Mouse (Mus musculus) MEL-GATA-1-ER (cell line): ENCODE measurements around the gene Rnf144a.

Experiments
- DNase-seq: peaks from one replicate; pipeline ENCODE4 v3.0.0-alpha.2; 2012; ENCODE audit warnings: low read depth; ENCODE audit errors: extremely low read depth

Gene Rnf144a

GRCm38 (mm10) chr12:26376541-26377323 lies 38.3 kb downstream of the Rnf144a start:
- DNase-seq = no peak

- no peak for DNase-seq
These were observed 41.3 kb downstream of the Rnf144a start for GRCm38 (mm10) chr12:26373721-26374120.

DNA sequence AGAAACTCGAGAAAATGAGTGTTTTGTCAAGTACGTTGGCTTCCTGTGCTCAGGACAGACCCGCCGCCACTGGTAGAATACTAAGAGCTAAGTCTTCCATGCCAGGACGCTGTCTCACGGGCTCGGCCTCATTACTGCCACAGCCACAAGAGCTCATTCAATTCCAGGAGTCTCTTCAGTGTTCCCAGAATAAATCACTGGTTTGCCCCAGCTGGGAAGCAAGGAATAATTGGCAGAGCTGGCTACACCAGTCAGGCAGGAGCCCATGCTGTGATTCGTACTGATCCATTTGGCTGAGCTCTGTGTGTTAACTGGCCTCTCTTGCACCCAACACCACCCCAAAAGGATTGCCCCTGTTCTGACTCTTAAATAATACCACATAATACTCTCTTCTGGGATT lies 45.0 kb downstream of the Rnf144a start:
- no peak for DNase-seq

DNA sequence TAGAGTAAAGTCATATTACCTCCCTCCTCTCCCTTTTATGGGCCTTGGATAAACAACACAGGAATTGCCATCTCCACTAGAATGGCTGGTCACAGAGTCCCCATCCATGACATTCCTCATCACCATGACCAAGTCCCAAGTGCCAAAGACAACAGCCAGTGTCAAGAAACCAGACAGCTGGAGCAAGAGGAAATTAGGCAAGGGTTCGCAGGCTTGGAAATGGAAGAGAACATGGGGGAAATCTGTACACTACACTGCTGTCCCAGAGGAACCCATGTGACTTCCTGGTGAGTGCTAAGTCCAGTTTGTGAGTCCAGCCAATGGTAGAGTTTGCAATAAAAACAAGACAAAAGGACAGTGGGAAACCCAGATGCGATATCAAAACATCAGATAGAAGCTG lies 47.7 kb downstream of the Rnf144a start:
- no peak for DNase-seq

DNA sequence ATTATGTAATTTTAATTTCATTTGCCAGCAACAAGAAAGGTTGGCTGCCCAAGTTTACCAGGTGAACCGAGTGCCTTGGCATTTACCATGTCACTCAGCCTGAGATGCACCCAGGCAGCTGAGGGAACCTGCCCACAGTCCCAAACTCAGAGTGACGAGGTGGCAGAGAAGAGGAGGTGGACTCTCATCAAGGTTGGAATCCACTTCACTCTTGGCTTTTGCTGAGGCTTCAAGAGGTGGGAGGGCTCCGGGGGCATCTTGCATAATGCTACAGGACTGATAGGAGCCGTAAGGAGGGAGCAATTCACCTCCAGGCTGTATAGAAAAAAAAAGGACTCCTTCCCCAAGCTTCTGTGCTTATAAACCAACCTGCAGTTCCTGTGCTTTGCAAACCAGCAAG lies 48.7 kb downstream of the Rnf144a start:
- no peak for DNase-seq

DNA sequence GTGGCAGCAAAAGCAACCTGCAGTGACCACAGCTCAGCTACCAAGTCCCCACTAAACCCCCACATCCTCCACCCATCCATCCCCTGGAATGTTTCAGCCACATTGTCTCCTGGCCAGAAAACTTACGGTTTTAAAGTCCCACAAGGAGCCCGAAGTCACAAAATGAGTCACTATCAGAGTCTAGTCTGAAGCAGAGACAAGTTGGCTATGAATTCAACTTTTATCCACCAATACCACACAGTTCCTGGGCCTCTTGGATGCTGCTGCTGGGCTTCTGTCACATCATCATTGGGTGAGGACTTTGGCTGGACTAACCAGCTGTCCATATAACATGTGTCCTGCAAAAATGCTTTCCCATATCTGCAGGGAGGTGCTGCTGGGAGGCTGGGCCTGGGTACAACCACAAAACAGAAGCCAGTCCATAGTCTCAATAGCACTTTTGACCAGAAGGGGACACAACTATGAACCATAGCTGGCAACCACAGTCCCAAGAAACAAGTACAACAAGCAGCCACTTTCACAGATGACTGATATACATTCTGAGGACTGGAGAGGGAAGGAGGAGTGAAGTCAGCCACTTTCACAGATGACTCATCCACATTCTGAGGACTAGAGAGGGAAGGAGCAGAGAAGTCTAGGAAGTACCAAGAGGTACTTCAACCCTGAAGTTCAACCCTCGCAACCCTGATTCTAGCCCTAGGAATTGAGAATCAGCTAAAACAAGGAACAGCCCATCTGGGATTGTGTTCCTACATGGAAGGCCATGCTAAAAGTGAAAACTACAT lies 49.3 kb downstream of the Rnf144a start:
- DNase-seq = no peak

- DNase-seq = no peak
These were observed 50.2 kb downstream of the Rnf144a start for GRCm38 (mm10) chr12:26364822-26365221.

- DNase-seq = no peak
These were observed 54.0 kb downstream of the Rnf144a start for GRCm38 (mm10) chr12:26360946-26361523.

- DNase-seq = no peak
These were observed 55.2 kb downstream of the Rnf144a start for GRCm38 (mm10) chr12:26359817-26360216.

DNA sequence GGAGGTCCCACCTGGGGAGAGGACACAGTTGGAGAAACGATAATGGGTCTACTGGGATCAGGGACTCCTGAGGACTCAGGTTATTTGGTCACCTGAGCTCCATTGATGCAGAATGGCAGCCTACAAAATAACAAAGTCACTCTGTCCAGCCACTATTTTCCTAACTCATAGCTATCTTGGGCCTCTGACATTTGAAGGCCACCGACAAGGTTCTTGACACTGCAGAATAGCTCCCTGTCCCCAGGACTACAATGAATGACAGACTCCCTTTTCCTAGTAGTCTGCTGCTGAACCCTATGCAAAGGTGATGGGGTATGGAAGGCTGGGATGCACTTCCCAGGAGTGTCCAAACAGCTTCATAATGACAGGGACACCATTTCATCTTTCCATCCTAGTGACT lies 55.8 kb downstream of the Rnf144a start:
- DNase-seq = no peak

GRCm38 (mm10) chr12:26357246-26357645 lies 57.8 kb downstream of the Rnf144a start:
- DNase-seq = no peak

DNA sequence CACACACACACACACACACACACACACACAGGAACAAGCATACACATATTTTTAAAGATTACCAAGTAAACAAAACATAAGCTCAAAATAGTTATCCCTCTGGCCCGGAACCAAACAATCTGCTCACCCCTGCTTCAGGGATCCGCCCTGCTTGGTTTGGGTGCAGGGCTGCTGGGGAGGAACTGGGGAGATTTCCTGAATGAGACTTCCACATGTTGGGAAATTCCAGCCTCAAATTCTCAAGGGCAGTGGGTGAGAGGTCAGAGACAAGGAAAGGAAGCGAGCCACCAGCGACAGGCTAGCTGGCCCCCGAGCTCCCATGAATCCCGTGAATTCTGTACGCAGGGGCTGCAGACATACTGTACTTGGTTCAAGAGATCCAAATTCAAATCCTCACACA lies 58.9 kb downstream of the Rnf144a start:
- DNase-seq = no peak

GRCm38 (mm10) chr12:26351321-26351720 lies 63.7 kb downstream of the Rnf144a start:
- DNase-seq = no peak

- no peak for DNase-seq
These were observed 70.6 kb downstream of the Rnf144a start for GRCm38 (mm10) chr12:26344408-26344807.

- DNase-seq = no peak
These were observed 71.9 kb downstream of the Rnf144a start for GRCm38 (mm10) chr12:26343131-26343530.

- no peak for DNase-seq
These were observed 72.4 kb downstream of the Rnf144a start for GRCm38 (mm10) chr12:26342663-26343062.

GRCm38 (mm10) chr12:26342086-26342485 lies 73.0 kb downstream of the Rnf144a start:
- no peak for DNase-seq

- no peak for DNase-seq
These were observed 74.4 kb downstream of the Rnf144a start for GRCm38 (mm10) chr12:26340621-26341020.

DNA sequence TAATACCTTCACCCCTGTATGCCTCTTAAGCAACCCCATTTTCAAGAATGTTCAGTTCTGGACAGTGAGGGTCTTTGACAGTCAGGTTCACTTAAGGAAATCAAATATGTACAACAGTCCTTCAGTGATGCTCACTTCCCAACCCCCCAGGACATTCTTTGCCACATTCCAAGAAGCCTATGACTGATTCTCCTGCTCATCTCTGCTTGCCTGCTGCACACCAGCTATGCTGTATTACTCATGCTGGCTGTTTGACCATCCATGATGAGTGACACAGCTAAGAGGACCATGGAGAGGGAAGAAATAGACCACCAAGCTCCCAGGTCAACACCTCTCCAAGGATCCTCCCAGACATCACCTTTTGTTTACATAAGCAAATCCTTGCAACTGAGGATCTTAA lies 75.2 kb downstream of the Rnf144a start:
- no peak for DNase-seq

- DNase-seq = no peak
These were observed 75.9 kb downstream of the Rnf144a start for GRCm38 (mm10) chr12:26339181-26339580.

- DNase-seq = no peak
These were observed 81.4 kb downstream of the Rnf144a start for GRCm38 (mm10) chr12:26333678-26334077.

- DNase-seq = no peak
These were observed 84.0 kb downstream of the Rnf144a start for GRCm38 (mm10) chr12:26331048-26331447.
